Mouse (Mus musculus) intestine, embryonic 15.5 days (tissue): ENCODE results near the gene Lamb2. TPM values are rescaled to one million over a fixed set of nuclear protein-coding genes. Genes with fewer than 3 reads are reported as not detected.
A peak's percentile ranks its signal among the peaks of the same experiment; 100 is the strongest.

Experiments used
- ATAC-seq: fragments of 200-750 bp; cut with Nextera tagmentation; 2 replicates; pipeline ENCODE4 v1.8.0; 2017; ENCODE audit warnings: moderate TSS enrichment, moderate library complexity
- H3K27ac ChIP-seq: fragments of 300-500 bp; sonication (generic); 2 replicates; pipeline ENCODE4 v1.5.1; 2015; ENCODE audit warnings: mild to moderate bottlenecking, inconsistent platforms
- H3K27me3 ChIP-seq: fragments of 300-500 bp; sonication (generic); replicated peaks from 2 replicates; pipeline ENCODE4 v1.6.1; 2015; ENCODE audit warnings: inconsistent platforms
- H3K36me3 ChIP-seq: fragments of 300-500 bp; sonication (generic); 2 replicates; pipeline ENCODE4 v1.6.1; 2015; ENCODE audit warnings: inconsistent platforms
- H3K4me1 ChIP-seq: fragments of 300-500 bp; sonication (generic); replicated peaks from 2 replicates; pipeline ENCODE4 v1.6.1; 2015; ENCODE audit warnings: inconsistent platforms
- H3K4me2 ChIP-seq: fragments of 300-500 bp; sonication (generic); replicated peaks from 2 replicates; pipeline ENCODE4 v1.6.1; 2015; ENCODE audit warnings: mild to moderate bottlenecking, inconsistent platforms
- H3K4me3 ChIP-seq: fragments of 300-500 bp; sonication (generic); replicated peaks from 2 replicates; pipeline ENCODE4 v1.5.1; 2015; ENCODE audit warnings: inconsistent platforms
- H3K9ac ChIP-seq: fragments of 300-500 bp; sonication (generic); 2 replicates; pipeline ENCODE4 v1.6.1; 2015; ENCODE audit warnings: inconsistent platforms
- H3K9me3 ChIP-seq: fragments of 300-500 bp; sonication (generic); 2 replicates; pipeline ENCODE4 v1.6.1; 2016; ENCODE audit warnings: inconsistent platforms
- WGBS: fragments of 180-500 bp; shearing (Covaris S2); methylation state at CpG from one replicate; pipeline ENCODE4 v1.1.7; 2015; 5-methylcytosine and 5-hydroxymethylcytosine counted together
- polyA plus RNA-seq: library from polyadenylated mRNA; unstranded; fragments of >200 nt; fragmentation: Nextera tagmentation; extraction: Ambion mirVana; gene quantifications from 2 replicates; pipeline ENCODE4 v1.2.1, GENCODE M21; 2015

The Lamb2 gene
- polyA plus RNA-seq, 1 experiment from 2014 or later: 29.5 TPM

- Histone ChIP-seq H3K36me3 (peaks cover 28% of the 10 kb centered on the region), H3K4me1 (peaks cover 29% of the 10 kb centered on the region), H3K27ac (no peak overlapping the region), H3K4me2 (no peak overlapping the region), H3K27me3 (no peaks in the 10 kb centered on the region), H3K4me3 (no peak overlapping the region), H3K9ac (no peak overlapping the region), H3K9me3 (no peaks in the 10 kb centered on the region)
- ATAC-seq: no peak
- 96% methylated on average over 9 of the region's 9 CpGs for WGBS
Measured at GRCm38 (mm10) chr9:108463713-108464112, 15.8 kb upstream of the Lamb2 start.

- Histone ChIP-seq H3K9ac (no peak overlapping the region), H3K27me3 (no peaks in the 10 kb centered on the region), H3K36me3 (peaks cover 28% of the 10 kb centered on the region), H3K9me3 (no peaks in the 10 kb centered on the region), H3K4me3 (no peak overlapping the region), H3K4me1 (peaks cover 23% of the 10 kb centered on the region), H3K27ac (no peak overlapping the region), H3K4me2 (no peak overlapping the region)
- ATAC-seq: no peak
- WGBS: 86% methylated on average over 2 of the region's 2 CpGs
Measured at GRCm38 (mm10) chr9:108466219-108466618, 13.3 kb upstream of the Lamb2 start.

- H3K27ac ChIP-seq: 0 out of 2 replicates have a peak overlapping the region, but pooled peaks have one; percentile 58
- H3K4me1 ChIP-seq: no peaks in the 10 kb centered on the region; the same call in 1 of the 2 replicates
- no peak overlapping the region for H3K9ac ChIP-seq
- H3K27me3 ChIP-seq: no peaks in the 10 kb centered on the region
- H3K4me2 ChIP-seq: no peak overlapping the region
- H3K36me3 ChIP-seq: peaks cover 15% of the 10 kb centered on the region
- no peak for ATAC-seq
- WGBS: 73% methylated on average over 5 of the region's 5 CpGs
- H3K9me3 ChIP-seq: no peaks in the 10 kb centered on the region
- H3K4me3 ChIP-seq: no peak overlapping the region
Measured at GRCm38 (mm10) chr9:108469430-108469829, 10.1 kb upstream of the Lamb2 start.

GRCm38 (mm10) chr9:108469845-108470244 lies 9.7 kb upstream of the Lamb2 start:
- Histone ChIP-seq H3K36me3 (peaks cover 12% of the 10 kb centered on the region), H3K9ac (no peak overlapping the region), H3K4me1 (no peaks in the 10 kb centered on the region; the same call in 1 of the 2 replicates), H3K27ac (peak overlapping the region; percentile 58; the same call in 1 of the 2 replicates), H3K4me2 (no peak overlapping the region), H3K9me3 (no peaks in the 10 kb centered on the region), H3K27me3 (no peaks in the 10 kb centered on the region), H3K4me3 (no peak overlapping the region)
- no peak for ATAC-seq
- 39% methylated on average over 4 of the region's 4 CpGs for WGBS

GRCm38 (mm10) chr9:108474528-108474927 lies 5.0 kb upstream of the Lamb2 start:
- WGBS: 75% methylated on average over 1 of the region's 1 CpGs
- no peaks in the 10 kb centered on the region for H3K36me3 ChIP-seq

GRCm38 (mm10) chr9:108478638-108479156 lies 839 bp upstream of the Lamb2 start:
- Histone ChIP-seq H3K27ac (peak overlapping the region; percentile 81), H3K36me3 (peaks cover 19% of the 10 kb centered on the region), H3K9ac (peak overlapping the region; percentile 34), H3K27me3 (no peaks in the 10 kb centered on the region), H3K9me3 (no peaks in the 10 kb centered on the region), H3K4me3 (peak overlapping the region; percentile 59), H3K4me1 (peaks cover 15% of the 10 kb centered on the region), H3K4me2 (peak overlapping the region; percentile 69)
- peak; percentile 84 for ATAC-seq
- 1% methylated on average over 20 of the region's 20 CpGs for WGBS

More at GRCm38 (mm10) chr9:108474528-108474927, 5.0 kb upstream of the Lamb2 start:
- no peak overlapping the region for H3K4me2 ChIP-seq
- peaks cover 7% of the 10 kb centered on the region for H3K4me1 ChIP-seq
- H3K9ac ChIP-seq: no peak overlapping the region
- no peaks in the 10 kb centered on the region for H3K9me3 ChIP-seq
- ATAC-seq: no peak
- no peaks in the 10 kb centered on the region for H3K27me3 ChIP-seq
- no peak overlapping the region for H3K4me3 ChIP-seq
- H3K27ac ChIP-seq: no peak overlapping the region

GRCm38 (mm10) chr9:108479241-108479640 lies 295 bp upstream of the Lamb2 start:
- H3K4me1 ChIP-seq: peaks cover 15% of the 10 kb centered on the region
- peaks cover 22% of the 10 kb centered on the region for H3K36me3 ChIP-seq
- no peaks in the 10 kb centered on the region for H3K9me3 ChIP-seq
- peak overlapping the region; percentile 59 for H3K4me3 ChIP-seq
- H3K4me2 ChIP-seq: peak overlapping the region; percentile 69
- no peaks in the 10 kb centered on the region for H3K27me3 ChIP-seq
- 31% methylated on average over 11 of the region's 11 CpGs for WGBS
- H3K9ac ChIP-seq: peak overlapping the region; percentile 34; the same call in 1 of the 2 replicates
- peak overlapping the region; percentile 81 for H3K27ac ChIP-seq
- peak; percentile 18 for ATAC-seq

GRCm38 (mm10) chr9:108480813-108481519 lies 1.4 kb downstream of the Lamb2 start:
- H3K36me3 ChIP-seq: peaks cover 30% of the 10 kb centered on the region
- H3K9ac ChIP-seq: 0 out of 2 replicates have a peak overlapping the region, but pooled peaks have one; percentile 70
- no peaks in the 10 kb centered on the region for H3K9me3 ChIP-seq
- H3K27ac ChIP-seq: no peak overlapping the region
- 91% methylated on average over 28 of the region's 28 CpGs for WGBS
- peak overlapping the region; percentile 59; the same call in 1 of the 2 replicates for H3K4me3 ChIP-seq
- ATAC-seq: no peak
- H3K4me1 ChIP-seq: peaks cover 15% of the 10 kb centered on the region
- peak overlapping the region; percentile 69 for H3K4me2 ChIP-seq
- H3K27me3 ChIP-seq: no peaks in the 10 kb centered on the region

GRCm38 (mm10) chr9:108481520-108482210 lies 2.1 kb downstream of the Lamb2 start:
- no peak overlapping the region for H3K4me2 ChIP-seq
- H3K27me3 ChIP-seq: no peaks in the 10 kb centered on the region
- H3K9me3 ChIP-seq: no peaks in the 10 kb centered on the region
- 87% methylated on average over 19 of the region's 19 CpGs for WGBS
- ATAC-seq: no peak
- H3K9ac ChIP-seq: no peak overlapping the region
- H3K36me3 ChIP-seq: peaks cover 34% of the 10 kb centered on the region
- H3K4me1 ChIP-seq: peaks cover 15% of the 10 kb centered on the region
- no peak overlapping the region for H3K27ac ChIP-seq
- H3K4me3 ChIP-seq: no peak overlapping the region

GRCm38 (mm10) chr9:108483051-108483790 lies 3.7 kb downstream of the Lamb2 start:
- WGBS: 93% methylated on average over 18 of the region's 18 CpGs
- no peaks in the 10 kb centered on the region for H3K27me3 ChIP-seq
- H3K4me2 ChIP-seq: no peak overlapping the region
- H3K4me3 ChIP-seq: no peak overlapping the region
- H3K4me1 ChIP-seq: peaks cover 15% of the 10 kb centered on the region
- ATAC-seq: no peak
- H3K27ac ChIP-seq: no peak overlapping the region
- no peak overlapping the region for H3K9ac ChIP-seq
- peaks cover 49% of the 10 kb centered on the region for H3K36me3 ChIP-seq
- H3K9me3 ChIP-seq: no peaks in the 10 kb centered on the region

GRCm38 (mm10) chr9:108484021-108484420 lies 4.5 kb downstream of the Lamb2 start:
- H3K27ac ChIP-seq: no peak overlapping the region
- H3K36me3 ChIP-seq: peaks cover 56% of the 10 kb centered on the region
- H3K4me3 ChIP-seq: no peak overlapping the region
- 93% methylated on average over 15 of the region's 15 CpGs for WGBS
- no peak overlapping the region for H3K4me2 ChIP-seq
- no peak overlapping the region for H3K9ac ChIP-seq
- no peaks in the 10 kb centered on the region for H3K9me3 ChIP-seq
- H3K27me3 ChIP-seq: no peaks in the 10 kb centered on the region
- no peak for ATAC-seq
- peaks cover 13% of the 10 kb centered on the region for H3K4me1 ChIP-seq
